Mouse (Mus musculus): Measurements from ENCODE around the gene Actr3b.

GRCm38 (mm10) chr5:25846558-25846957 is 86.8 kb downstream of the Actr3b start:
- no peak for TF ChIP-seq CTCF (IDR thresholded peaks at IDR 0.05; ENCODE audit: borderline replicate concordance, insufficient read depth, low read depth, low read length)
- TF ChIP-seq POLR2A (IDR thresholded peaks at IDR 0.05; ENCODE audit: borderline replicate concordance, insufficient read depth, low read length), result no peak
